Mouse (Mus musculus) MEL (cell line): ENCODE data around the gene Igfn1. TPM values are rescaled to one million over a fixed set of nuclear protein-coding genes. Genes with fewer than 3 reads are reported as not detected.

Experiments
- DNase-seq: peaks from one replicate; pipeline ENCODE4 v3.0.0; 2011; ENCODE audit warnings: low read depth, low spot score
- H3K27ac ChIP-seq: 2 replicates; pipeline ENCODE4 v1.5.1; 2012; ENCODE audit warnings: low read depth, mild to moderate bottlenecking, control low read depth, low read length, moderate library complexity; ENCODE audit not compliant: control insufficient read depth
- H3K27me3 ChIP-seq, 2 experiments: fragments of 150-350 bp in 1 of 2; sonication (generic) in 1 of 2; 2 replicates each; pipeline ENCODE4 v1.6.1; 2012; ENCODE audit warnings: low read length in 2 of 2, mild to moderate bottlenecking in 2 of 2, improper control_type of control experiment in 1 of 2, moderate library complexity in 1 of 2; ENCODE audit not compliant: insufficient read depth in 2 of 2, control insufficient read depth in 1 of 2
- H3K36me3 ChIP-seq, 2 experiments: 2 replicates each; pipeline ENCODE4 v1.6.1; 2012 to 2014; ENCODE audit warnings: low read length in 2 of 2, improper control_type of control experiment in 1 of 2, inconsistent platforms in 1 of 2, mild to moderate bottlenecking in 1 of 2; ENCODE audit not compliant: insufficient read depth in 2 of 2, control insufficient read depth in 1 of 2
- H3K4me1 ChIP-seq, 2 experiments: fragments of 150-350 bp in 1 of 2; sonication (generic) in 1 of 2; 2 replicates each; pipeline ENCODE4 v1.6.1; 2012; ENCODE audit warnings: low read length in 2 of 2, improper control_type of control experiment in 1 of 2, mild to moderate bottlenecking in 1 of 2; ENCODE audit not compliant: insufficient read depth in 2 of 2, control insufficient read depth in 1 of 2
- H3K4me3 ChIP-seq, 2 experiments: fragments of 150-350 bp in 1 of 2; sonication (generic) in 1 of 2; 2 replicates each; pipeline ENCODE4 v1.5.1; 2012; ENCODE audit warnings: low read depth in 2 of 2, low read length in 2 of 2, mild to moderate bottlenecking in 2 of 2, moderate library complexity in 2 of 2, control low read depth in 1 of 2, improper control_type of control experiment in 1 of 2; ENCODE audit not compliant: control insufficient read depth in 1 of 2, insufficient read depth in 1 of 2
- H3K79me2 ChIP-seq: 2 replicates; pipeline ENCODE4 v1.6.1; 2012; ENCODE audit warnings: mild to moderate bottlenecking, low read length, moderate library complexity; ENCODE audit not compliant: control insufficient read depth, poor library complexity, insufficient read depth
- H3K9ac ChIP-seq: 2 replicates; pipeline ENCODE4 v1.6.1; 2012; ENCODE audit warnings: low read depth, mild to moderate bottlenecking, control low read depth, low read length, moderate library complexity; ENCODE audit not compliant: control insufficient read depth, poor library complexity, severe bottlenecking
- H3K9me3 ChIP-seq: fragments of 150-350 bp; sonication (generic); replicated peaks from 2 replicates; pipeline ENCODE4 v1.6.1; 2012; ENCODE audit warnings: mild to moderate bottlenecking, low read length, improper control_type of control experiment, moderate library complexity; ENCODE audit not compliant: insufficient read depth
- BHLHE40 ChIP-seq: IDR thresholded peaks from 2 replicates; pipeline ENCODE4 v1.6.1; 2012; ENCODE audit warnings: low read depth, mild to moderate bottlenecking, inconsistent platforms, low read length, improper control_type of control experiment, borderline replicate concordance
- CHD1 ChIP-seq: IDR thresholded peaks from 2 replicates; pipeline ENCODE4 v1.6.1; 2012; ENCODE audit warnings: low read depth, mild to moderate bottlenecking, inconsistent platforms, low read length, improper control_type of control experiment
- CTCF ChIP-seq, 3 experiments: IDR thresholded peaks in 2 of 3; conservative IDR thresholded peaks in 1 of 3; 2 replicates each; pipeline ENCODE4 v1.5.1; 2011 to 2012; ENCODE audit warnings: low read length in 3 of 3, low read depth in 2 of 3, mild to moderate bottlenecking in 2 of 3, improper control_type of control experiment in 1 of 3, inconsistent platforms in 1 of 3, mixed read lengths in 1 of 3, moderate library complexity in 1 of 3; ENCODE audit not compliant: control insufficient read depth in 1 of 3, insufficient read depth in 1 of 3, poor library complexity in 1 of 3, severe bottlenecking in 1 of 3
- E2F4 ChIP-seq: IDR thresholded peaks from 2 replicates; pipeline ENCODE4 v1.6.1; 2011; ENCODE audit warnings: low read depth, low read length, improper control_type of control experiment, borderline replicate concordance
- ELF1 ChIP-seq: IDR thresholded peaks from 2 replicates; pipeline ENCODE4 v1.6.1; 2014; ENCODE audit warnings: low read depth, mild to moderate bottlenecking, inconsistent platforms, low read length, improper control_type of control experiment, moderate library complexity
- EP300 ChIP-seq, 2 experiments: IDR thresholded peaks; 2 replicates each; pipeline ENCODE4 v1.6.1; 2011; ENCODE audit warnings: improper control_type of control experiment in 2 of 2, low read length in 2 of 2, low read depth in 1 of 2, mild to moderate bottlenecking in 1 of 2
- ETS1 ChIP-seq: IDR thresholded peaks from 2 replicates; pipeline ENCODE4 v1.6.1; 2012; ENCODE audit warnings: low read depth, mild to moderate bottlenecking, inconsistent platforms, low read length, improper control_type of control experiment, moderate library complexity
- GABPA ChIP-seq: IDR thresholded peaks from 2 replicates; pipeline ENCODE4 v1.6.1; 2012; ENCODE audit warnings: low read depth, mild to moderate bottlenecking, inconsistent platforms, low read length, improper control_type of control experiment, moderate library complexity
- GATA1 ChIP-seq: IDR thresholded peaks from 2 replicates; pipeline ENCODE4 v1.6.1; 2011; ENCODE audit warnings: low read depth, low read length, improper control_type of control experiment
- JUND ChIP-seq: IDR thresholded peaks from 2 replicates; pipeline ENCODE4 v1.6.1; 2011; ENCODE audit warnings: low read depth, mild to moderate bottlenecking, improper control_type of control experiment, low read length
- MAFK ChIP-seq: IDR thresholded peaks from 2 replicates; pipeline ENCODE4 v1.6.1; 2011; ENCODE audit warnings: low read depth, mild to moderate bottlenecking, low read length, improper control_type of control experiment, borderline replicate concordance
- MAX ChIP-seq: IDR thresholded peaks from 2 replicates; pipeline ENCODE4 v1.6.1; 2011; ENCODE audit warnings: low read length, improper control_type of control experiment
- MAZ ChIP-seq: IDR thresholded peaks from 2 replicates; pipeline ENCODE4 v1.6.1; 2012; ENCODE audit warnings: low read depth, mild to moderate bottlenecking, inconsistent platforms, low read length, improper control_type of control experiment
- MEF2A ChIP-seq: IDR thresholded peaks from 2 replicates; pipeline ENCODE4 v1.6.1; 2014; ENCODE audit warnings: low read depth, mild to moderate bottlenecking, inconsistent platforms, low read length, improper control_type of control experiment; ENCODE audit not compliant: poor library complexity, insufficient replicate concordance, severe bottlenecking; ENCODE audit errors: extremely low read depth
- MXI1 ChIP-seq: IDR thresholded peaks from 2 replicates; pipeline ENCODE4 v1.6.1; 2011; ENCODE audit warnings: mild to moderate bottlenecking, low read depth, low read length, improper control_type of control experiment
- MYB ChIP-seq: IDR thresholded peaks from 2 replicates; pipeline ENCODE4 v1.6.1; 2011; ENCODE audit warnings: mild to moderate bottlenecking, low read depth, low read length, improper control_type of control experiment
- NELFE ChIP-seq: IDR thresholded peaks from 2 replicates; pipeline ENCODE4 v1.6.1; 2011; ENCODE audit warnings: low read depth, low read length, improper control_type of control experiment
- NRF1 ChIP-seq: IDR thresholded peaks from 2 replicates; pipeline ENCODE4 v1.6.1; 2014; ENCODE audit warnings: low read depth, mild to moderate bottlenecking, inconsistent platforms, low read length, improper control_type of control experiment, moderate library complexity; ENCODE audit not compliant: poor library complexity, insufficient read depth, severe bottlenecking
- RAD21 ChIP-seq: IDR thresholded peaks from 2 replicates; pipeline ENCODE4 v1.6.1; 2011; ENCODE audit warnings: mild to moderate bottlenecking, low read depth, low read length, improper control_type of control experiment
- RCOR1 ChIP-seq: IDR thresholded peaks from 2 replicates; pipeline ENCODE4 v1.6.1; 2012; ENCODE audit warnings: low read depth, mild to moderate bottlenecking, inconsistent platforms, low read length, improper control_type of control experiment
- SIN3A ChIP-seq: IDR thresholded peaks from 2 replicates; pipeline ENCODE4 v1.6.1; 2012; ENCODE audit warnings: low read length, improper control_type of control experiment, inconsistent platforms
- TAL1 ChIP-seq: IDR thresholded peaks from 2 replicates; pipeline ENCODE4 v1.6.1; 2012; ENCODE audit warnings: mild to moderate bottlenecking, inconsistent platforms, low read length, moderate library complexity, mixed read lengths
- TBP ChIP-seq: IDR thresholded peaks from 2 replicates; pipeline ENCODE4 v1.8.0; 2011; ENCODE audit warnings: low read depth, low read length, improper control_type of control experiment
- TCF12 ChIP-seq: IDR thresholded peaks from 2 replicates; pipeline ENCODE4 v1.6.1; 2014; ENCODE audit warnings: low read depth, mild to moderate bottlenecking, inconsistent platforms, low read length, improper control_type of control experiment, moderate library complexity
- UBTF ChIP-seq: IDR thresholded peaks from 2 replicates; pipeline ENCODE4 v1.6.1; 2012; ENCODE audit warnings: low read depth, mild to moderate bottlenecking, inconsistent platforms, low read length, improper control_type of control experiment, moderate library complexity, borderline replicate concordance; ENCODE audit not compliant: insufficient read depth
- USF2 ChIP-seq, 2 experiments: IDR thresholded peaks; 2 replicates each; pipeline ENCODE4 v1.6.1; 2011 to 2012; ENCODE audit warnings: improper control_type of control experiment in 2 of 2, low read length in 2 of 2, borderline replicate concordance in 1 of 2, inconsistent platforms in 1 of 2, low read depth in 1 of 2, mild to moderate bottlenecking in 1 of 2; ENCODE audit not compliant: insufficient read depth in 1 of 2
- ZC3H11A ChIP-seq: IDR thresholded peaks from 2 replicates; pipeline ENCODE4 v1.6.1; 2012; ENCODE audit warnings: low read depth, mild to moderate bottlenecking, inconsistent platforms, low read length, improper control_type of control experiment
- ZKSCAN1 ChIP-seq: IDR thresholded peaks from 2 replicates; pipeline ENCODE4 v1.6.1; 2012; ENCODE audit warnings: low read depth, mild to moderate bottlenecking, inconsistent platforms, low read length, improper control_type of control experiment, moderate library complexity
- ZMIZ1 ChIP-seq: IDR thresholded peaks from 2 replicates; pipeline ENCODE4 v1.6.1; 2012; ENCODE audit warnings: low read depth, mild to moderate bottlenecking, inconsistent platforms, low read length, improper control_type of control experiment, moderate library complexity
- ZNF384 ChIP-seq: IDR thresholded peaks from 2 replicates; pipeline ENCODE4 v1.6.1; 2012; ENCODE audit warnings: low read depth, mild to moderate bottlenecking, inconsistent platforms, low read length, improper control_type of control experiment
- polyA plus RNA-seq, 2 experiments: library from polyadenylated mRNA; stranded (reverse) in 1 of 2; unstranded in 1 of 2; fragments of >175 nt in 1 of 2; fragments of >200 nt in 1 of 2; gene quantifications; 2 replicates each; pipeline versions ENCODE4 v1.2.1 to v1.2.4; 2012; ENCODE audit warnings: low replicate concordance in 2 of 2, low read depth in 1 of 2; ENCODE audit not compliant: insufficient read length in 2 of 2, insufficient read depth in 1 of 2, missing spikeins in 1 of 2
- total RNA-seq: library from RNA; depleted of rRNA; stranded (reverse); fragments of 300-350 nt; gene quantifications from 2 replicates; pipeline ENCODE4 v1.2.3, GENCODE M21; 2012

Gene Igfn1
- total and polyA plus RNA-seq, 3 experiments: 0.14 to 0.15 TPM; not detected in 1

- H3K79me2 ChIP-seq: no peaks in the 10 kb centered on the region
- no peak overlapping the region for H3K9ac ChIP-seq
- H3K27me3 ChIP-seq: peaks cover 7 to 15% of the 10 kb centered on the region in 2 experiments
- no peaks in the 10 kb centered on the region for H3K4me1 ChIP-seq
- no peak for DNase-seq
- TF ChIP-seq TCF12: no peak
- TF ChIP-seq RCOR1: no peak
- no peak for TF ChIP-seq SIN3A
- no peak for TF ChIP-seq GABPA
- TF ChIP-seq USF2 (IDR thresholded peaks at IDR 0.05; ENCODE audit: borderline replicate concordance in 1 of 2, insufficient read depth in 1 of 2, low read depth in 1 of 2, low read length in 2 of 2): no peak
- no peak for TF ChIP-seq E2F4
- no peak for TF ChIP-seq TBP
- TF ChIP-seq BHLHE40: no peak
- TF ChIP-seq MAFK: no peak
- no peak for TF ChIP-seq JUND
- TF ChIP-seq ELF1: no peak
- no peak for TF ChIP-seq ZMIZ1
- no peak for TF ChIP-seq MXI1
- no peak for TF ChIP-seq NELFE
- no peak for TF ChIP-seq MYB
- no peak for TF ChIP-seq ZKSCAN1
- TF ChIP-seq GATA1: no peak
- no peak for TF ChIP-seq MAX
- no peak for TF ChIP-seq CHD1
- H3K27ac ChIP-seq: no peak overlapping the region
- H3K4me3 ChIP-seq: no peak overlapping the region
- no peaks in the 10 kb centered on the region for H3K9me3 ChIP-seq
- no peaks in the 10 kb centered on the region for H3K36me3 ChIP-seq
Measured at GRCm38 (mm10) chr1:135984105-135984504, 22.0 kb downstream of the Igfn1 start.

GRCm38 (mm10) chr1:135972576-135972975 is 33.6 kb downstream of the Igfn1 start:
- Histone ChIP-seq H3K36me3 (no peaks in the 10 kb centered on the region), H3K9me3 (no peaks in the 10 kb centered on the region), H3K79me2 (no peaks in the 10 kb centered on the region), H3K27me3 (peaks cover 0 to 8% of the 10 kb centered on the region in 2 experiments; a peak in 2 of 4 replicates), H3K4me1 (no peaks in the 10 kb centered on the region), H3K27ac (no peak overlapping the region), H3K4me3 (no peak overlapping the region), H3K9ac (no peak overlapping the region)
- no peak for DNase-seq
- TF ChIP-seq CHD1 (no peak), SIN3A (no peak), NELFE (no peak), MAZ (no peak), JUND (no peak), USF2 (IDR thresholded peaks at IDR 0.05; ENCODE audit: borderline replicate concordance in 1 of 2, insufficient read depth in 1 of 2, low read depth in 1 of 2, low read length in 2 of 2) (no peak), TAL1 (no peak), EP300 (IDR thresholded peaks at IDR 0.05; ENCODE audit: low read depth in 1 of 2, low read length in 2 of 2) (no peak), MYB (no peak), GATA1 (no peak), MEF2A (no peak), UBTF (no peak), ETS1 (no peak), ZC3H11A (no peak), GABPA (no peak), CTCF (IDR thresholded peaks at IDR 0.05 in 2 of 3, conservative IDR thresholded peaks at IDR 0.05 in 1 of 3; ENCODE audit: control insufficient read depth in 1 of 3, insufficient read depth in 1 of 3, low read depth in 2 of 3, low read length in 3 of 3, poor library complexity in 1 of 3, severe bottlenecking in 1 of 3) (no peak), NRF1 (no peak), ZNF384 (no peak), ZKSCAN1 (no peak), RAD21 (no peak)
